ENCODE assay signal across 8 mouse cellular contexts in genomic region chr2:156726344-156726743, GRCm38 (mm10). TPM values are rescaled to one million over a fixed set of nuclear protein-coding genes. Genes with fewer than 3 reads are reported as not detected.
DNase-seq lines count a peak whose midpoint lies in the region; ATAC-seq and TF ChIP-seq lines count a peak whose summit lies in the region.

No protein-coding gene starts in this region.

- H3K9ac ChIP-seq in midbrain, embryonic 11.5 days (ENCODE audit: low read length): no peak overlapping the region
- peak overlapping the region; percentile 55 for H3K9ac ChIP-seq in forebrain, embryonic 13.5 days
- H3K9ac ChIP-seq in lung, embryonic 15.5 days: no peak overlapping the region
- peak overlapping the region; percentile 43; the same call in 1 of the 2 replicates for H3K9ac ChIP-seq in stomach, postnatal 0 days (ENCODE audit: low read length)

- H3K4me1 ChIP-seq in midbrain, embryonic 10.5 days: peaks cover 63% of the 10 kb centered on the region
- peaks cover 24% of the 10 kb centered on the region for H3K4me1 ChIP-seq in midbrain, embryonic 11.5 days (ENCODE audit: control insufficient read depth, insufficient read depth, low read length)
- H3K4me1 ChIP-seq in forebrain, embryonic 13.5 days: peaks cover 66% of the 10 kb centered on the region
- H3K4me1 ChIP-seq in lung, embryonic 15.5 days: peaks cover 70% of the 10 kb centered on the region
- peaks cover 18% of the 10 kb centered on the region for H3K4me1 ChIP-seq in stomach, postnatal 0 days (replicated peaks; ENCODE audit: control insufficient read depth, insufficient read depth)

- no peak overlapping the region for H3K4me2 ChIP-seq in midbrain, embryonic 11.5 days
- peak overlapping the region; percentile 79 for H3K4me2 ChIP-seq in forebrain, embryonic 13.5 days
- H3K4me2 ChIP-seq in lung, embryonic 15.5 days: peak overlapping the region; percentile 14; the same call in 1 of the 2 replicates
- H3K4me2 ChIP-seq in stomach, postnatal 0 days (replicated peaks; ENCODE audit: low read depth): no peak overlapping the region; the same call in none of the 2 replicates

- no peak for ATAC-seq in midbrain, embryonic 11.5 days (ENCODE audit: low FRiP score)
- ATAC-seq in forebrain, embryonic 13.5 days: peak; percentile 68
- no peak for ATAC-seq in lung, embryonic 15.5 days (ENCODE audit: borderline replicate concordance, extremely low read depth, low FRiP score, low TSS enrichment)
- ATAC-seq in stomach, postnatal 0 days (ENCODE audit: low FRiP score, low TSS enrichment): peak; percentile 21; the same call in 1 of the 2 replicates

- no peaks in the 10 kb centered on the region for H3K9me3 ChIP-seq in midbrain, embryonic 10.5 days (replicated peaks)
- no peaks in the 10 kb centered on the region for H3K9me3 ChIP-seq in midbrain, embryonic 11.5 days (ENCODE audit: control insufficient read depth, low read length)
- H3K9me3 ChIP-seq in forebrain, embryonic 13.5 days (replicated peaks): no peaks in the 10 kb centered on the region
- no peaks in the 10 kb centered on the region for H3K9me3 ChIP-seq in lung, embryonic 15.5 days
- no peaks in the 10 kb centered on the region for H3K9me3 ChIP-seq in stomach, postnatal 0 days (ENCODE audit: control insufficient read depth, low read length)

- 0 out of 2 replicates have a peak overlapping the region, but pooled peaks have one; percentile 3 for H3K27ac ChIP-seq in midbrain, embryonic 10.5 days (replicated peaks)
- no peak overlapping the region for H3K27ac ChIP-seq in midbrain, embryonic 11.5 days (ENCODE audit: low read depth, low read length)
- H3K27ac ChIP-seq in forebrain, embryonic 13.5 days: peak overlapping the region; percentile 74
- peak overlapping the region; percentile 51 for H3K27ac ChIP-seq in lung, embryonic 15.5 days
- peak overlapping the region; percentile 59 for H3K27ac ChIP-seq in stomach, postnatal 0 days (replicated peaks)

- no peak for TF ChIP-seq EP300 in stomach, postnatal 0 days (optimal IDR thresholded peaks at IDR 0.05)

- no peak for DNase-seq in midbrain, embryonic 10.5 days (ENCODE audit: low spot score)
- no peak for DNase-seq in midbrain, embryonic 11.5 days (ENCODE audit: low spot score, missing footprints)
- peak; percentile 44 for DNase-seq in stomach, postnatal 0 days (ENCODE audit: low spot score)
- no peak for DNase-seq in cerebellum, adult 11-12 months
- no peak for DNase-seq in spleen, postnatal 14 days (ENCODE audit: low spot score in 2 of 2)
- no peak for DNase-seq in frontal cortex, postnatal 10 days (ENCODE audit: low spot score in 2 of 2)

- 47% methylated on average over 7 of the region's 7 CpGs for WGBS in midbrain, embryonic 10.5 days
- 54% methylated on average over 7 of the region's 7 CpGs for WGBS in midbrain, embryonic 11.5 days
- WGBS in forebrain, embryonic 13.5 days: 12% methylated on average over 7 of the region's 7 CpGs
- 16% methylated on average over 7 of the region's 7 CpGs for WGBS in lung, embryonic 15.5 days
- 31% methylated on average over 7 of the region's 7 CpGs for WGBS in stomach, postnatal 0 days

- no peaks in the 10 kb centered on the region for H3K27me3 ChIP-seq in midbrain, embryonic 10.5 days (ENCODE audit: low read depth, poor library complexity, severe bottlenecking)
- no peaks in the 10 kb centered on the region for H3K27me3 ChIP-seq in midbrain, embryonic 11.5 days (ENCODE audit: control insufficient read depth, insufficient read depth, low read length)
- no peaks in the 10 kb centered on the region for H3K27me3 ChIP-seq in forebrain, embryonic 13.5 days
- no peaks in the 10 kb centered on the region for H3K27me3 ChIP-seq in lung, embryonic 15.5 days
- H3K27me3 ChIP-seq in stomach, postnatal 0 days (ENCODE audit: control insufficient read depth, insufficient read depth, low read length): no peaks in the 10 kb centered on the region

- H3K4me3 ChIP-seq in midbrain, embryonic 10.5 days: no peak overlapping the region
- no peak overlapping the region for H3K4me3 ChIP-seq in midbrain, embryonic 11.5 days (ENCODE audit: low read depth, low read length)
- H3K4me3 ChIP-seq in forebrain, embryonic 13.5 days: peak overlapping the region; percentile 2
- H3K4me3 ChIP-seq in lung, embryonic 15.5 days: no peak overlapping the region
- H3K4me3 ChIP-seq in stomach, postnatal 0 days (ENCODE audit: low read depth, low read length): no peak overlapping the region

- peaks cover 14% of the 10 kb centered on the region for H3K36me3 ChIP-seq in midbrain, embryonic 10.5 days
- no peaks in the 10 kb centered on the region; the same call in 1 of the 2 replicates for H3K36me3 ChIP-seq in midbrain, embryonic 11.5 days (ENCODE audit: control insufficient read depth, insufficient read depth, low read length)
- H3K36me3 ChIP-seq in forebrain, embryonic 13.5 days (ENCODE audit: poor library complexity, severe bottlenecking): no peaks in the 10 kb centered on the region
- no peaks in the 10 kb centered on the region for H3K36me3 ChIP-seq in lung, embryonic 15.5 days
- no peaks in the 10 kb centered on the region for H3K36me3 ChIP-seq in stomach, postnatal 0 days (ENCODE audit: control insufficient read depth, insufficient read depth, low read length)

- no peak for TF ChIP-seq CTCF in stomach, postnatal 0 days (IDR thresholded peaks at IDR 0.05; ENCODE audit: low read depth)

RNA-seq across cellular contexts. Expression of gene Myl9, which starts 48.9 kb away (rescaled TPM):
- polyA plus RNA-seq in midbrain, embryonic 10.5 days (2016; fragmentation: Nextera tagmentation; extraction: Ambion mirVana): 83.4 and 120 TPM in 2 replicates
- polyA plus RNA-seq in midbrain, embryonic 11.5 days (2014; fragmentation: Nextera tagmentation; extraction: Ambion mirVana): 112 and 118 TPM in 2 replicates
- polyA plus RNA-seq in forebrain, embryonic 13.5 days (2015; fragmentation: Nextera tagmentation; extraction: Ambion mirVana): 28.1 and 28.4 TPM in 2 replicates
- polyA plus RNA-seq in lung, embryonic 15.5 days (2015; fragmentation: Nextera tagmentation; extraction: Ambion mirVana): 443 and 454 TPM in 2 replicates
- polyA plus RNA-seq in stomach, postnatal 0 days (2015; fragmentation: Nextera tagmentation; extraction: Ambion mirVana): 2,268 and 2,333 TPM in 2 replicates

Comparison
In these comparisons a context has a peak if more than half of its experiments do, and no peak if none do; other contexts are left out.
1. ATAC-seq: peak in forebrain, embryonic 13.5 days (single experiment) and stomach, postnatal 0 days (single experiment); none in midbrain, embryonic 11.5 days (single experiment) and lung, embryonic 15.5 days (single experiment).
2. H3K4me2 ChIP-seq: peak in forebrain, embryonic 13.5 days (single experiment) and lung, embryonic 15.5 days (single experiment); none in midbrain, embryonic 11.5 days (single experiment) and stomach, postnatal 0 days (single experiment).
3. H3K9ac ChIP-seq: peak in forebrain, embryonic 13.5 days (single experiment) and stomach, postnatal 0 days (single experiment); none in midbrain, embryonic 11.5 days (single experiment) and lung, embryonic 15.5 days (single experiment).